8 mouse cellular contexts compared by ENCODE assay signal in genomic region chr11:5098736-5099542, GRCm38 (mm10). TPM values are rescaled to one million over a fixed set of nuclear protein-coding genes. Genes with fewer than 3 reads are reported as not detected.
DNase-seq lines count a peak whose midpoint lies in the region; ATAC-seq and TF ChIP-seq lines count a peak whose summit lies in the region.

Rhbdd3 (plus strand) TSS chr11:5098926.
Ewsr1 (minus strand) TSS chr11:5099266.

- H3K4me3 ChIP-seq in E14TG2a.4 (replicated peaks; ENCODE audit: low read length), result peak within 1 kb of the TSS; percentile 98
- H3K4me3 ChIP-seq in forebrain, embryonic 13.5 days, result peak within 1 kb of the TSS; percentile 99
- peak within 1 kb of the TSS; percentile 92 for H3K4me3 ChIP-seq in liver, postnatal 0 days (ENCODE audit: low read depth, low read length)
- peak within 1 kb of the TSS; percentile 100 for H3K4me3 ChIP-seq in neural tube, embryonic 14.5 days (ENCODE audit: low read depth, low read length)

- H3K27me3 ChIP-seq in E14TG2a.4 (ENCODE audit: insufficient read depth, low read length), result no peaks in the 10 kb centered on the region
- H3K27me3 ChIP-seq in forebrain, embryonic 13.5 days, result no peaks in the 10 kb centered on the region
- no peaks in the 10 kb centered on the region for H3K27me3 ChIP-seq in liver, postnatal 0 days (ENCODE audit: insufficient read depth, low read length)
- no peaks in the 10 kb centered on the region for H3K27me3 ChIP-seq in neural tube, embryonic 14.5 days (ENCODE audit: control insufficient read depth, insufficient read depth, low read length)

- H3K36me3 ChIP-seq in E14TG2a.4 (ENCODE audit: insufficient read depth, low read length), result peaks cover 36% of the 10 kb centered on the region
- H3K36me3 ChIP-seq in forebrain, embryonic 13.5 days (ENCODE audit: poor library complexity, severe bottlenecking), result peaks cover 2% of the 10 kb centered on the region; the same call in 1 of the 2 replicates
- H3K36me3 ChIP-seq in liver, postnatal 0 days (replicated peaks; ENCODE audit: insufficient read depth, low read length), result 0 out of 2 replicates have a peak, but pooled peaks cover 5% of the 10 kb centered on the region
- H3K36me3 ChIP-seq in neural tube, embryonic 14.5 days (ENCODE audit: control insufficient read depth, insufficient read depth, low read length), result no peaks in the 10 kb centered on the region

- WGBS in forebrain, embryonic 13.5 days, result under 1% methylated on average over 91 of the region's 92 CpGs
- WGBS in large intestine, adult 2 months, result under 1% methylated on average over 91 of the region's 92 CpGs
- WGBS in liver, postnatal 0 days (ENCODE audit: insufficient replicate concordance), result 3% methylated on average over 84 of the region's 92 CpGs
- under 1% methylated on average over 79 of the region's 92 CpGs for WGBS in neural tube, embryonic 14.5 days

- peaks cover 59% of the 10 kb centered on the region for H3K4me1 ChIP-seq in E14TG2a.4 (replicated peaks; ENCODE audit: low read depth, low read length)
- peaks cover 36% of the 10 kb centered on the region for H3K4me1 ChIP-seq in forebrain, embryonic 13.5 days
- H3K4me1 ChIP-seq in liver, postnatal 0 days (ENCODE audit: insufficient read depth), result peaks cover 23% of the 10 kb centered on the region
- peaks cover 29% of the 10 kb centered on the region for H3K4me1 ChIP-seq in neural tube, embryonic 14.5 days (ENCODE audit: control insufficient read depth, insufficient read depth, low read length)

- DNase-seq in c-Kit-positive CD71-positive TER-119-positive erythroid progenitor cells, embryonic 14.5 days (ENCODE audit: low spot score), result peak; percentile 98
- peak; percentile 99 for DNase-seq in heart, postnatal 10 days
- peak; percentile 88 for DNase-seq in large intestine, adult 2 months (ENCODE audit: low read depth, low spot score)
- DNase-seq in liver, postnatal 0 days, result peak; percentile 98
- DNase-seq in testis, postnatal 10 days (ENCODE audit: low spot score), result peak; percentile 99

- peak within 1 kb of the TSS; percentile 96 for H3K27ac ChIP-seq in forebrain, embryonic 13.5 days
- peak within 1 kb of the TSS; percentile 97 for H3K27ac ChIP-seq in liver, postnatal 0 days (ENCODE audit: low read depth)
- peak within 1 kb of the TSS; percentile 99 for H3K27ac ChIP-seq in neural tube, embryonic 14.5 days (ENCODE audit: low read depth, low read length)

- peak; percentile 93 for ATAC-seq in forebrain, embryonic 13.5 days
- peak; percentile 89 for ATAC-seq in liver, postnatal 0 days
- ATAC-seq in neural tube, embryonic 14.5 days (ENCODE audit: low read depth), result peak; percentile 90

- no peaks in the 10 kb centered on the region for H3K9me3 ChIP-seq in E14TG2a.4 (ENCODE audit: low read length)
- no peaks in the 10 kb centered on the region for H3K9me3 ChIP-seq in forebrain, embryonic 13.5 days (replicated peaks)
- H3K9me3 ChIP-seq in liver, postnatal 0 days (ENCODE audit: low read length), result no peaks in the 10 kb centered on the region
- no peaks in the 10 kb centered on the region for H3K9me3 ChIP-seq in neural tube, embryonic 14.5 days (ENCODE audit: control insufficient read depth, low read length)

- intact Hi-C loops in heart, postnatal 10 days (cut with DNase I), result no loop called here

- no peak for TF ChIP-seq CTCF in E14TG2a.4 (conservative IDR thresholded peaks at IDR 0.05; ENCODE audit: low read length)
- TF ChIP-seq CTCF in liver, postnatal 0 days (IDR thresholded peaks at IDR 0.05; ENCODE audit: low read depth), result no peak

- peak within 1 kb of the TSS; percentile 85 for H3K4me2 ChIP-seq in forebrain, embryonic 13.5 days
- H3K4me2 ChIP-seq in liver, postnatal 0 days (ENCODE audit: low read depth, low read length), result peak within 1 kb of the TSS; percentile 91
- peak within 1 kb of the TSS; percentile 93 for H3K4me2 ChIP-seq in neural tube, embryonic 14.5 days (ENCODE audit: low read depth, low read length)

- H3K9ac ChIP-seq in forebrain, embryonic 13.5 days, result peak within 1 kb of the TSS; percentile 99
- peak within 1 kb of the TSS; percentile 95 for H3K9ac ChIP-seq in liver, postnatal 0 days (replicated peaks)
- peak within 1 kb of the TSS; percentile 96 for H3K9ac ChIP-seq in neural tube, embryonic 14.5 days (replicated peaks; ENCODE audit: low read depth, low read length)

- peak; percentile 51; the same call in 1 of the 2 replicates for TF ChIP-seq EP300 in liver, postnatal 0 days (IDR thresholded peaks at IDR 0.05; ENCODE audit: low read depth)

RNA-seq across cellular contexts. Expression of gene Rhbdd3, which starts in this region (rescaled TPM):
- polyA plus RNA-seq in forebrain, embryonic 13.5 days (2015; fragmentation: Nextera tagmentation; extraction: Ambion mirVana), result 25.8 and 26.3 TPM in 2 replicates
- total RNA-seq in heart, postnatal 10 days (2021), result 10 to 100 TPM; 19.7 to 19.9 TPM
- 19.7 and 20.3 TPM in 2 replicates for polyA plus RNA-seq in large intestine, adult 2 months (2012; rRNA removed)
- 14.4 and 14.9 TPM in 2 replicates for polyA plus RNA-seq in liver, postnatal 0 days (2015; fragmentation: Nextera tagmentation; extraction: Ambion mirVana)
- 33.1 and 34.4 TPM in 2 replicates for polyA plus RNA-seq in neural tube, embryonic 14.5 days (2014; fragmentation: Nextera tagmentation; extraction: Ambion mirVana)

RNA-seq across cellular contexts. Expression of gene Ewsr1, which starts in this region (rescaled TPM):
- 808 and 853 TPM in 2 replicates for polyA plus RNA-seq in forebrain, embryonic 13.5 days (2015; fragmentation: Nextera tagmentation; extraction: Ambion mirVana)
- 100 to 1,000 TPM; 167 to 175 TPM for total RNA-seq in heart, postnatal 10 days (2021)
- 149 and 350 TPM in 2 replicates for polyA plus RNA-seq in large intestine, adult 2 months (2012; rRNA removed)
- 146 and 157 TPM in 2 replicates for polyA plus RNA-seq in liver, postnatal 0 days (2015; fragmentation: Nextera tagmentation; extraction: Ambion mirVana)
- polyA plus RNA-seq in neural tube, embryonic 14.5 days (2014; fragmentation: Nextera tagmentation; extraction: Ambion mirVana), result 320 and 364 TPM in 2 replicates

Comparison
In these comparisons a context has a peak if more than half of its experiments do, and no peak if none do; other contexts are left out.
1. Peak in every context shown above with its lines: DNase-seq, ATAC-seq, H3K4me3 ChIP-seq and H3K27ac ChIP-seq.